Mouse (Mus musculus) MEL (cell line): ENCODE data around the gene Wipf1. TPM values are rescaled to one million over a fixed set of nuclear protein-coding genes. Genes with fewer than 3 reads are reported as not detected.

Experiments
- DNase-seq: peaks from one replicate; pipeline ENCODE4 v3.0.0; 2011; ENCODE audit warnings: low read depth, low spot score
- H3K27ac ChIP-seq: 2 replicates; pipeline ENCODE4 v1.5.1; 2012; ENCODE audit warnings: low read depth, mild to moderate bottlenecking, control low read depth, low read length, moderate library complexity; ENCODE audit not compliant: control insufficient read depth
- H3K27me3 ChIP-seq, 2 experiments: fragments of 150-350 bp in 1 of 2; sonication (generic) in 1 of 2; 2 replicates each; pipeline ENCODE4 v1.6.1; 2012; ENCODE audit warnings: low read length in 2 of 2, mild to moderate bottlenecking in 2 of 2, improper control_type of control experiment in 1 of 2, moderate library complexity in 1 of 2; ENCODE audit not compliant: insufficient read depth in 2 of 2, control insufficient read depth in 1 of 2
- H3K36me3 ChIP-seq, 2 experiments: 2 replicates each; pipeline ENCODE4 v1.6.1; 2012 to 2014; ENCODE audit warnings: low read length in 2 of 2, improper control_type of control experiment in 1 of 2, inconsistent platforms in 1 of 2, mild to moderate bottlenecking in 1 of 2; ENCODE audit not compliant: insufficient read depth in 2 of 2, control insufficient read depth in 1 of 2
- H3K4me1 ChIP-seq, 2 experiments: fragments of 150-350 bp in 1 of 2; sonication (generic) in 1 of 2; 2 replicates each; pipeline ENCODE4 v1.6.1; 2012; ENCODE audit warnings: low read length in 2 of 2, improper control_type of control experiment in 1 of 2, mild to moderate bottlenecking in 1 of 2; ENCODE audit not compliant: insufficient read depth in 2 of 2, control insufficient read depth in 1 of 2
- H3K4me3 ChIP-seq, 2 experiments: fragments of 150-350 bp in 1 of 2; sonication (generic) in 1 of 2; 2 replicates each; pipeline ENCODE4 v1.5.1; 2012; ENCODE audit warnings: low read depth in 2 of 2, low read length in 2 of 2, mild to moderate bottlenecking in 2 of 2, moderate library complexity in 2 of 2, control low read depth in 1 of 2, improper control_type of control experiment in 1 of 2; ENCODE audit not compliant: control insufficient read depth in 1 of 2, insufficient read depth in 1 of 2
- H3K79me2 ChIP-seq: 2 replicates; pipeline ENCODE4 v1.6.1; 2012; ENCODE audit warnings: mild to moderate bottlenecking, low read length, moderate library complexity; ENCODE audit not compliant: control insufficient read depth, poor library complexity, insufficient read depth
- H3K9ac ChIP-seq: 2 replicates; pipeline ENCODE4 v1.6.1; 2012; ENCODE audit warnings: low read depth, mild to moderate bottlenecking, control low read depth, low read length, moderate library complexity; ENCODE audit not compliant: control insufficient read depth, poor library complexity, severe bottlenecking
- H3K9me3 ChIP-seq: fragments of 150-350 bp; sonication (generic); replicated peaks from 2 replicates; pipeline ENCODE4 v1.6.1; 2012; ENCODE audit warnings: mild to moderate bottlenecking, low read length, improper control_type of control experiment, moderate library complexity; ENCODE audit not compliant: insufficient read depth
- CHD2 ChIP-seq: IDR thresholded peaks from 2 replicates; pipeline ENCODE4 v1.6.1; 2011; ENCODE audit warnings: low read length, improper control_type of control experiment
- ELF1 ChIP-seq: IDR thresholded peaks from 2 replicates; pipeline ENCODE4 v1.6.1; 2014; ENCODE audit warnings: low read depth, mild to moderate bottlenecking, inconsistent platforms, low read length, improper control_type of control experiment, moderate library complexity
- ETS1 ChIP-seq: IDR thresholded peaks from 2 replicates; pipeline ENCODE4 v1.6.1; 2012; ENCODE audit warnings: low read depth, mild to moderate bottlenecking, inconsistent platforms, low read length, improper control_type of control experiment, moderate library complexity
- GABPA ChIP-seq: IDR thresholded peaks from 2 replicates; pipeline ENCODE4 v1.6.1; 2012; ENCODE audit warnings: low read depth, mild to moderate bottlenecking, inconsistent platforms, low read length, improper control_type of control experiment, moderate library complexity
- HCFC1 ChIP-seq: IDR thresholded peaks from 2 replicates; pipeline ENCODE4 v1.6.1; 2012; ENCODE audit warnings: low read depth, mild to moderate bottlenecking, inconsistent platforms, low read length, improper control_type of control experiment, moderate library complexity
- KAT2A ChIP-seq: conservative IDR thresholded peaks from 2 replicates; pipeline ENCODE4 v1.6.1; 2012; ENCODE audit warnings: low read depth, low read length, improper control_type of control experiment, inconsistent platforms
- MAFK ChIP-seq: IDR thresholded peaks from 2 replicates; pipeline ENCODE4 v1.6.1; 2011; ENCODE audit warnings: low read depth, mild to moderate bottlenecking, low read length, improper control_type of control experiment, borderline replicate concordance
- MAX ChIP-seq: IDR thresholded peaks from 2 replicates; pipeline ENCODE4 v1.6.1; 2011; ENCODE audit warnings: low read length, improper control_type of control experiment
- MEF2A ChIP-seq: IDR thresholded peaks from 2 replicates; pipeline ENCODE4 v1.6.1; 2014; ENCODE audit warnings: low read depth, mild to moderate bottlenecking, inconsistent platforms, low read length, improper control_type of control experiment; ENCODE audit not compliant: poor library complexity, insufficient replicate concordance, severe bottlenecking; ENCODE audit errors: extremely low read depth
- NELFE ChIP-seq: IDR thresholded peaks from 2 replicates; pipeline ENCODE4 v1.6.1; 2011; ENCODE audit warnings: low read depth, low read length, improper control_type of control experiment
- NRF1 ChIP-seq: IDR thresholded peaks from 2 replicates; pipeline ENCODE4 v1.6.1; 2014; ENCODE audit warnings: low read depth, mild to moderate bottlenecking, inconsistent platforms, low read length, improper control_type of control experiment, moderate library complexity; ENCODE audit not compliant: poor library complexity, insufficient read depth, severe bottlenecking
- POLR2A ChIP-seq, 2 experiments: IDR thresholded peaks; 2 replicates each; pipeline ENCODE4 v1.6.1; 2011 to 2012; ENCODE audit warnings: low read length in 2 of 2, mild to moderate bottlenecking in 2 of 2, control low read depth in 1 of 2, improper control_type of control experiment in 1 of 2, low read depth in 1 of 2, moderate library complexity in 1 of 2; ENCODE audit not compliant: control insufficient read depth in 1 of 2, insufficient read depth in 1 of 2, poor library complexity in 1 of 2
- POLR2AphosphoS5 ChIP-seq: IDR thresholded peaks from 2 replicates; pipeline ENCODE4 v1.6.1; 2012; ENCODE audit warnings: low read depth, borderline replicate concordance, mild to moderate bottlenecking, inconsistent platforms, low read length, moderate library complexity, mixed read lengths
- RCOR1 ChIP-seq: IDR thresholded peaks from 2 replicates; pipeline ENCODE4 v1.6.1; 2012; ENCODE audit warnings: low read depth, mild to moderate bottlenecking, inconsistent platforms, low read length, improper control_type of control experiment
- USF2 ChIP-seq, 2 experiments: IDR thresholded peaks; 2 replicates each; pipeline ENCODE4 v1.6.1; 2011 to 2012; ENCODE audit warnings: improper control_type of control experiment in 2 of 2, low read length in 2 of 2, borderline replicate concordance in 1 of 2, inconsistent platforms in 1 of 2, low read depth in 1 of 2, mild to moderate bottlenecking in 1 of 2; ENCODE audit not compliant: insufficient read depth in 1 of 2
- ZKSCAN1 ChIP-seq: IDR thresholded peaks from 2 replicates; pipeline ENCODE4 v1.6.1; 2012; ENCODE audit warnings: low read depth, mild to moderate bottlenecking, inconsistent platforms, low read length, improper control_type of control experiment, moderate library complexity
- polyA plus RNA-seq, 2 experiments: library from polyadenylated mRNA; stranded (reverse) in 1 of 2; unstranded in 1 of 2; fragments of >175 nt in 1 of 2; fragments of >200 nt in 1 of 2; gene quantifications; 2 replicates each; pipeline versions ENCODE4 v1.2.1 to v1.2.4; 2012; ENCODE audit warnings: low replicate concordance in 2 of 2, low read depth in 1 of 2; ENCODE audit not compliant: insufficient read length in 2 of 2, insufficient read depth in 1 of 2, missing spikeins in 1 of 2
- total RNA-seq: library from RNA; depleted of rRNA; stranded (reverse); fragments of 300-350 nt; gene quantifications from 2 replicates; pipeline ENCODE4 v1.2.3, GENCODE M21; 2012

Wipf1 gene
- total and polyA plus RNA-seq, 3 experiments = 5.2 to 83.9 (median 27.1) TPM

- H3K27ac ChIP-seq = no peak overlapping the region
- peak overlapping the region; percentile 93 for H3K9ac ChIP-seq
- H3K27me3 ChIP-seq = no peaks in the 10 kb centered on the region
- peaks cover 7 to 16% of the 10 kb centered on the region in 2 experiments for H3K4me1 ChIP-seq
- H3K9me3 ChIP-seq = no peaks in the 10 kb centered on the region
- TF ChIP-seq MAFK = no peak
- TF ChIP-seq RCOR1 = no peak
- TF ChIP-seq POLR2A (IDR thresholded peaks at IDR 0.05; ENCODE audit: control insufficient read depth in 1 of 2, insufficient read depth in 1 of 2, low read depth in 1 of 2, low read length in 2 of 2, poor library complexity in 1 of 2) = 0 out of 4 replicates have a peak, but pooled peaks of 1 of the 2 experiments have one; percentile 46
- peaks cover 0 to 6% of the 10 kb centered on the region in 2 experiments; a peak in 2 of 4 replicates for H3K36me3 ChIP-seq
- H3K4me3 ChIP-seq = peak overlapping the region; percentile 66 to 76
- peak; percentile 9 for DNase-seq
- peaks cover 8% of the 10 kb centered on the region for H3K79me2 ChIP-seq
Measured at GRCm38 (mm10) chr2:73528516-73529355, 798 bp downstream of the Wipf1 start.

- Histone ChIP-seq H3K4me1 (peaks cover 7 to 16% of the 10 kb centered on the region in 2 experiments), H3K9me3 (no peaks in the 10 kb centered on the region), H3K4me3 (no peak overlapping the region), H3K9ac (no peak overlapping the region), H3K27me3 (no peaks in the 10 kb centered on the region), H3K79me2 (peaks cover 8% of the 10 kb centered on the region), H3K27ac (no peak overlapping the region), H3K36me3 (peaks cover 0 to 6% of the 10 kb centered on the region in 2 experiments; a peak in 2 of 4 replicates)
- TF ChIP-seq ETS1 (no peak), GABPA (no peak), CHD2 (no peak)
- DNase-seq = no peak
Measured at GRCm38 (mm10) chr2:73527956-73528355, 1.6 kb downstream of the Wipf1 start.

GRCm38 (mm10) chr2:73526691-73527090, 2.8 kb downstream of the Wipf1 start:
- no peaks in the 10 kb centered on the region for H3K9me3 ChIP-seq
- TF ChIP-seq KAT2A (no peak), NRF1 (no peak), HCFC1 (no peak), MAX (no peak), ELF1 (no peak), GABPA (no peak), POLR2AphosphoS5 (no peak), ZKSCAN1 (no peak), NELFE (no peak), MEF2A (no peak), USF2 (IDR thresholded peaks at IDR 0.05; ENCODE audit: borderline replicate concordance in 1 of 2, insufficient read depth in 1 of 2, low read depth in 1 of 2, low read length in 2 of 2) (no peak)
- TF ChIP-seq, all 39 proteins: peak for 0
- H3K4me1 ChIP-seq = peaks cover 7 to 21% of the 10 kb centered on the region in 2 experiments
- H3K9ac ChIP-seq = no peak overlapping the region
- peak; percentile 13 for DNase-seq
- H3K36me3 ChIP-seq = peaks cover 0 to 6% of the 10 kb centered on the region in 2 experiments; a peak in 2 of 4 replicates
- H3K27ac ChIP-seq = no peak overlapping the region
- H3K4me3 ChIP-seq = no peak overlapping the region
- H3K27me3 ChIP-seq = no peaks in the 10 kb centered on the region
- peaks cover 8% of the 10 kb centered on the region for H3K79me2 ChIP-seq
